Mouse (Mus musculus): ENCODE data around the gene Krt10.

The Krt10 gene

DNA sequence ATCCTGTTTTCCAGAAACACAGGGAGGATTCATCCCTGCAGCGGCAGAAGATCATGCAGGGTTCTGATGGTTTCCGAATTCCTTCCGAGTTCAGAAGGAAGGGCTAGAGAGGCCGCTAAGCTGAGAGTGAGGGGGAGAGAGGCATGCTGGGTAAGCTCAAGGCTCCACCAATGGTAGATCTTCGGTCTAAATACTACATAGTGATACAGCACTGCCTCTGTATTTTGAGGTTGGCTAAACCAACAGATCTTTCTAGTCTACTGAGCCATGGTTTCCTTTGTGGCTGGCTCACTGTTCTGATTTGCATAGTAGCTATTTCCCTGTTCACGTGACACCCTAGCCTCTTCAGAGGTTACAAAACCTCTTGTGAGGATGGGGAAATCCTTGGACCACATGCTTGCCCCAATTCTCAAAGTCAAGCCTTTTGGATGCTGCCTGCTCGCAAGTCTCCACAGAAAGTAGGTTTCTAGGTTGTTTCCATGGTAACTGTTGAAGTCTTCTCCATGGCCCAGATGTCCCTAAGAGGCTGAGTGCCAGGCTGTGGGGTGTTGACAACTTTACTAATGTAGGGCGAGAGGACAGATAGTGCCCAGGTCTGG lies 19.2 kb downstream of the Krt10 start:
- DNase-seq: no peak

DNA sequence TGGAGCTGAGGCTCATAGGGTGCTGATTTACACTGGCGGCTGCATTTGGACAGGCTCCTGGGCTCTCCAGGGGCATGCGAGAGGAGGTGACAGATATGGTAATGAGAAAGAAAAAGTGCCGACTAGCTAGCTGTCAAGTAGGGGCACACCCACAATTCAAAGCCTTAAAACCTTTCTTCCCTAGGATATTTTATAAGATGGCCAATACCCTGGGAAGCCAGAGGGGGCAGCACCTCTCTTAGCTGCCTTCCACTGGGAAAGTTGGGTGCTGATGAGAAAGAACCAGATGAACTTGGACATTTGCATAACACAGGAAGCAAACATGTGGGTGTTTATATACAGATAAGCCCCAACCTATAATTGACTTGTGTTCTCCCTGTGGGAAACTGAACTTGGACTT lies 19.9 kb downstream of the Krt10 start:
- peak in 1 of 2 experiments; percentile 27 for DNase-seq

DNA sequence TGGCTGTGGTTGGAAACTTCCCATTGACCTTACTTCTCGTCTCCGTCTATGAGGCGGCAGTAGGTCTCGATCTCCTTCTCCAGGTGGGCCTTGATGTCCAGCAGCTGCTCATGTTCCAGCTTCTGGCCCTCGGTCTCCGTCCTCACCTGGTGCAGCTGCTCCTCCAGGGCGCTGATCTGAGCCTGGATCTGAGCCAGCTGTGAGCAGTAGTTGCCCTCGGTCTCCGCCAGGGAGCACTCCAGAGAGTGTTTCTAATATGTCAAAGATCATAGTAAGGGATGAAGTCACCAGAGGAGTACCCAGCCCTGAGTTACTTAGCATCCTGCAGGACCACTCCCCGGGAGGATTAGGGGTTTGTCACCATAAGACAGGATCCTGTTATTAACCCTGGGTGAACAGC lies 22.4 kb downstream of the Krt10 start:
- peak in 1 of 2 experiments; percentile 47 for DNase-seq

DNA sequence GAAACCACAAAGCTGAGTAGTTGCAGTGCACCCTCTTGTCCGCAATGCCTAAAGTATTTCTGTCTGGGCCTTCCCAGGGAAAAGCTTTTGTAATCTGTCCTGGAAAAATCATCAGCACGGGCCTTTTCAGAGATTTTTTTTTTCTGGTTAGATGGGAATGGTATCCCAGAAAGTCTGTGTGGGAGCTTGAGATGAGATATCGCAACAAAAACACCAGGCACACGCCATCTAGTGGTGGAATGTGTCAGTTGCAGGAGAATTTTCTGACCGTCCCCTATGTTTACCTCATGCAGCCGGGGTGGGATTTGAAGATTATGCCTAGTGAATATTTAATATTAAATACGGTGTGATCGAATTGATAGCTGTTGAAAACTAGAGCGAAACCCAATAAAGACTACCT lies 24.8 kb downstream of the Krt10 start:
- peak in 1 of 2 experiments; percentile 13 for DNase-seq

DNA sequence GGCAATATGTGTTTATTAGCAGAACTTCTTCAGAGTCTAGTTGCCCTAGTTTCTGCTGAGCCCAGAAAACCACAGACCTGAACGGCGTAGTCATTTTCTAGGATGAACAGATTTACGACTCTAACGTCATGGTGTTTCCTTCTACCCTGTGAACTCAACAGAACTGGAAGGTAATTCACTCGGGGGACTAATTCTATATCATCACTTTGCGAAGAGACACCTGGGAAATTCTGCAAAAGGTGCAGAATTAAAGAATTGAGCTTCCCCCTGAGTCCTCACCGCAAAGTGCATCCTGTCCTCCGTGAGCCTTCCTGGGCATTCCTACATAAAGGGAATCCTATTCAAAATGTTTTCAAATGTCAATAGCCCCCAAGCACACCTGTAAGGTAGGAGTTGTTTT lies 27.7 kb downstream of the Krt10 start:
- DNase-seq: no peak

DNA sequence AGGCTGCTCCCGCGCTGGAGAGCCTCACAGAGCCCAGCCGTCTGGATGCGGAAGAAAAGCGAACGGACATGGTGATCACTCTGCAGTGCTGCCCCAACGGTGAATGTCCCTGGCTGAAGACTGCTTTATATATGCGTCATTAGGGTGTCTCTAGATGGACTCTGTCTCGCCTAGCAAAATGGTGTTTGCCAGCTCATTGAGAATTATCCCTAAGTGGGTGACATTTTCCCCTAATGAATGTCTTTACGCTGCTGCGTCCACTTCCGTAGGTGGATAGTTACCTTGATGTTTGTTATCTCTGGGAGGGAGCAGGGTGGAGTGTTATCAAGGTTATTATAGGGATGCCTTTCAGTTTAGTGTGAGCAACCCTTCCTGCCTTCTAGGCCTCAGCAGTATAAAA lies 38.2 kb downstream of the Krt10 start, which contains the start of gene Krt27:
TSS of gene Krt27 (minus strand) at position 101 of the 400 bp plus-strand sequence.
- DNase-seq: no peak

DNA sequence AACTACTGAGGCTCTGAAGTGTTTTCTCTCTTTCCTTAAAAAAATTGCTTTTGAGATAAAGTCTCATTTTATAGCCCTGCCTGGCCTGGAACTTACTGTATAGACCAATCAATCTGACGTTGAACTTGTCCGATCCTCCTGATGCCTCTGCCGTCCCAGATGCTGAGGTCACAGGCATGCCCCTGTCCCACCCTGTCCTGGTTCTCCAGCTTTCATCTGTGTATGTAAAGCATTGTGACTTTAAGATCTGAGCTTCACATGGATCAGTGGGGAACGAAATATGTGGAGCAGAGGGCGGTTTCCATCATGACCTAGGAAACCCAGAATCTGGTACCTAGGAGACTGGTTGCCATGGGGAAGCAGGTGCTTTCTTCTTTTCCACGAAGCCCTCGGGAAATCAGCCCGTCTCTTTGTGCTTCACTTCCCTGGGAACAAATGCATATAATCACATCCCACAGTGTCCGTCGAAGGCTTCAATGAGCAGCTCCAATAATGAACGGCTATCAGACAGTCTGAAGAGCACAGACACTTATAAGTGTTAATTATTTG lies 49.8 kb downstream of the Krt10 start:
- DNase-seq: no peak

DNA sequence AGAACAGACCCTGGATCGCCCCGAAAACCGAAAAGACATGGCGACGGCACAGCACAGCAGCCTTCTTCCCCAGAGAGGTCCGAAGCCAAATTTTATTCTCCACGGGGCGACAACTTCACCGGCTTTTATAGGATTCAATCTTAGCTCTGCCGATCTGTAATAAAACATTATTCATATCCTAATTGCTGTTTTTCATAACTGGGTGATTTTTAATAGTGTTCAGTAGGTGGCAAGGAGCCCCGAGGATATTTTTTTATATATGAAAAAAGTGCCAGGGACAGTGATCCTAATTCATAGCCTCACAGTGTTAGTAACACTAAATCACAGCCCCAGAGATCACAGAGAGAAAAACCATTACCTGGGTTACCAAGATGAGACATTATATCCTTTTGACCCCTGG lies 51.3 kb downstream of the Krt10 start, which contains the start of gene Krt26:
TSS of gene Krt26 (minus strand) at position 101 of the 400 bp plus-strand sequence.
- DNase-seq: no peak

All from kidney, postnatal 25 days (tissue).